Mouse (Mus musculus) fat pad, adult 2 months (tissue): Measurements from ENCODE around the gene Hipk1.

Source experiments
- DNase-seq: peaks from one replicate; pipeline ENCODE4 v3.0.0-alpha.2; 2011; ENCODE audit warnings: low read depth, low spot score; ENCODE audit errors: extremely low read depth

The Hipk1 gene

DNA sequence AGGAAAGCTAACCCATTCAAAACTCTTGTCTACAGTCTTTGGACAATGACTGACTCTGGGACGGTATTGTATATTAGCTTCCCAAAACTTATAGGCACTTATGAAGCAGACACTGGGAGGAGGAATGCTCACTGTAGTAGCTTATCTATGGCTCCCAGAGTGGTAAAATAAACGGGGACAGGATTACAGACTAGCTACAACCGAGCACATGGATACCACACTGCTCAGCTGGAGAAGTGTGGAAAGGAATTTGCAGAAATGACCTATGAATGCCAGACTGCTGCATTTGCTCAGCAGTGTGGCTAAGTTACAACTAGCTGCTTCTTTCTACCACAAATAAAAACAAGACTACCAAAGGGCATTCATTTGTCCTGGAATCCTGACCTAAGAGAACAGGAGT is 36.0 kb downstream of the Hipk1 start:
- no peak for DNase-seq

- no peak for DNase-seq
Observed at GRCm38 (mm10) chr3:103751558-103751957, 39.8 kb downstream of the Hipk1 start.

GRCm38 (mm10) chr3:103746711-103747110 is 44.7 kb downstream of the Hipk1 start:
- DNase-seq, result no peak

DNA sequence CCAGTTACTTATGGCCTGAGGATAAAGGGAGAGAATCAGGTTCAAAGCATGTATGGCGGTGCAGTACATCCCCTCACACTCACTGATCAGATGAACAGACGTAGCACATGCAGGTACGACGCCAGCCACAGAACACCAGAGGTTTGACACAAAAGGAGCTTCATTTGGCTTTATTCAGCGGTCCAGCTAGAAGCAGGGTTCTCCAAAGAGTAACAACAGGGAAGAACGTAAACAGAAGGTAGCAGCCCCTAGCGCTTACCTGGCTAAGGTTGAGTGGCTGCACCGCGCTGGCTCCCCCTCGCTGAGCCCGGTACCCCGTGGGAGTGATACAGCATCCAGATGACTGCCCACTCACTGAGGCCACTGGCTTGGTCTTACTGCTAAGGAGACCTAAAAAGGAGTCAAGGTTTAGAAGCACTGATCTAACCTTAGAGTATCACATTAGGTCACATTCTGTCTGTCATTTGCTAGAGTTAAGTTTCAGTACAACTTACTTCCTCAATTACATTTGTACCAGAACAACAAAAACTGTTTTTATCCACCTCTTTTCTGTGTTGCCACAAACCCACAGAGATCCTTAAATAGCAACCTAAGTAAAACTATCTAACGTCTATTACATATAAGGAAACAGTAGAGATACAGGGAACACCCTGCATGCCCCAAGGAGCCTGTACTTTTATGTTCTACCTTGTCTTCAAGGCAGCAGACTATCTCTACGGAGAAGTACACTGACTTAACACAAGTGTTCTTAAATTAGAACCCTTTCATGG is 46.2 kb downstream of the Hipk1 start:
- DNase-seq, result no peak

DNA sequence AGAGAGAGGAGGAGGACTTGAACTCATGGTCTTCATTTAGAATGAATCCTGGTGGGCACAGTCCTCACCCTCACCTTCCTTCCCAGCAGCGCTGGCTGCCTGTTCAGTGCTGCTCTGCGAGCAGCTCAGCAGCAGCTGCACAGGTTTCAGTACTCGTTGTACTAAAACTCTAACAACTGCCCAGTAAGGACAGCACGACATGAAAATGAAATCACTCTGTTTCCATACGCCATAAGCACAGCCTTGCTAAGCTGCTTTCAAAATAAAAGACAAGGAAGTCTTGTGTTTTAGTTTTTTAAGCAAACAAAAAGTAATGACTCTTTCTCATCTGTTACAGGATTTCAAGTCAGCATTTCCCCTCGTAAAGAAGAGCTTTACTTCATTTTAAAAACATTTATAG is 48.2 kb downstream of the Hipk1 start:
- DNase-seq, result no peak

GRCm38 (mm10) chr3:103740342-103740741 is 51.0 kb downstream of the Hipk1 start:
- no peak for DNase-seq

DNA sequence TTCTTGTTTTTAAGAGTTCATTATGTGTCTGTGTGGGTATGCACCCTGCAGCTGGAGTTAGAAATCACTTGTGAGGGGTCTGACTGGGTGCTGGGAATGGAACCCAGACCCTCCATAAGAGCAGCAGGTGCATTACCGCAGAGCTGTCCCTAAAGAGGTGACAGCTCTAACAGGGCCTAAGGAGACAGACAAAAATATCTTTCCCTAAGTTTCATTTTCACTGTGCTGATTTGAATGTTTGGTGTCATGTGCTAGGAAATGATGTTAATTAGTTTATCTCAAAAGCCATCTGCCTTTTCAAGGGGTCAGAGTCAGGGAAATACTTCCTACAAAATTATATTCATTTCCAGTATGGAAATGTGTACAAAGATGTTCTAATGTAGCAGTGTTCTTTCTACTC is 52.0 kb downstream of the Hipk1 start, which contains the start of gene Gm10964:
TSS of gene Gm10964 (plus strand) at position 38 of the 400 bp plus-strand sequence.
- no peak for DNase-seq

DNA sequence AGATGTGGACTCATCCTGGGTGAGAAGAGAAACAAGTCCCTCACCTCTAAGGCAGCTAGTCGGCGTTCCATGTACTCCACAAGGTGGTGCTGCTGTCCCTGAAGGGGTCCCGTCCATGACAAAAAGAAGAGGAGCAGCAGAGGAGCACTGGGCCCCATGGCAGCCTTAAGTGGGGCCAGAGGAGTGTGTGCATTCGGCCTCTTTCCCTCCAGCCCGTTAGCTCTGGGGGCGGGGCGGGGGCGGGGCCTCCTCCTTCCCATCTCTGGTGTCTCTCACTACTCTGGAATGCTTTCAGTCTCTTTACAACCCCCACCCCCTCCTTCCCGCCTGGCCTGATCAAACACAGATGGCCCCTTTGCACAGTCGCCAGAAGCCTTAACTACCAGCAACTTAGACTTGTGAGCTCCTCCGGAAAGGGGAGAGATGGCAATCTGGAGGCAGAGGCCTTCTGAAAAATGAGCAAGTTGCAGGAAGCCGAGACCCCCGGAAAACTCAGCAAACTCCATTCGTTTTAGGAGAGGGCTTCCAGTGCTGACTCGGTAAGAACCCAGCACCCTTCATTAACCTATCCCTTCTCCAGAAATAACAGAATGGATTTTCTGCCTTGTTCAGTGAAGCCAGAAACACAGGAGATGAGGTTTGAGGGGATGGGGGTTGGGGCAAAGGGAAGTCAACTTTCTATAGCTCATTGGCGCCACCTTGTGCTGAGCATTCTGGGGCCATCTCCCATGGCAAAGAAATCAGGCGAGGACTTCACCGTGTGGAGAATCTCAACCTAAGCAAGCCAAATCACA is 53.4 kb downstream of the Hipk1 start, which contains the start of gene Olfml3:
TSS of gene Olfml3 (minus strand) at position 224 of the 794 bp plus-strand sequence.
- no peak for DNase-seq

DNA sequence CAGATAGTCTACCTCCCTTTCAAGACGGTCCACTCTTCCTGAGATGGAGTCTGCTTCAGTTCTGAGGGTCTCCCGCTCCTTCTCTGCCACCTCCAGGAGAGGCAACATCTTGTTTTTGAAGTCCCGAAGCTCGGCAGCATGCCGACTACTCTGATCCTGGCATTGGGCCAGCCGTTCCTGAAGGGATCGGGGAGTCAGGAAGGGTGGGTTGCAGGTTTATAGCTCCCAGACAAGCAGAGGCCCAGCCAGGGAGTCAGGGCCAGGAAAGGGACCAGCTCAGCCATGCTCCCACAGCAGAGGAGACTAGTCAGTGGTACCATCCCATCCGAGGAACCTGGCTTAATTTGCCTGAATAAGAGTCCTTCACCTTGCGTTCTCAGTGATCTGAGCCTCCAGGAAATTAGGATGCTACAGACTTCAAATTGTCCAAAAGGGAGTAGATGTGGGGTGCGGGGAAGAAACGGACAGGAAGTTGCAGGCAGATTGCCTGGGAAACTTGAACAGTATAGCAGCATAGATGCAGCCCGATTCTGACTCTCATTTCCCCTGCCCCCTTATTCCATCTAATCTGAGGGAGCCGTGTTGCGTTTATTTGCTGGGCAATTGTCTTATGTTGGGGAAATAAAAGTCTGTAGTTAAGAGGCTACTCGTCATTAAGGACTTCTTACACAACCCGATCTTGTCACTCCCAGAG is 54.2 kb downstream of the Hipk1 start:
- DNase-seq, result no peak

- DNase-seq, result no peak
Observed at GRCm38 (mm10) chr3:103735776-103736600, 55.4 kb downstream of the Hipk1 start.

GRCm38 (mm10) chr3:103734696-103735519 is 56.5 kb downstream of the Hipk1 start:
- DNase-seq, result no peak

GRCm38 (mm10) chr3:103733799-103734695 is 57.3 kb downstream of the Hipk1 start:
- no peak for DNase-seq

DNA sequence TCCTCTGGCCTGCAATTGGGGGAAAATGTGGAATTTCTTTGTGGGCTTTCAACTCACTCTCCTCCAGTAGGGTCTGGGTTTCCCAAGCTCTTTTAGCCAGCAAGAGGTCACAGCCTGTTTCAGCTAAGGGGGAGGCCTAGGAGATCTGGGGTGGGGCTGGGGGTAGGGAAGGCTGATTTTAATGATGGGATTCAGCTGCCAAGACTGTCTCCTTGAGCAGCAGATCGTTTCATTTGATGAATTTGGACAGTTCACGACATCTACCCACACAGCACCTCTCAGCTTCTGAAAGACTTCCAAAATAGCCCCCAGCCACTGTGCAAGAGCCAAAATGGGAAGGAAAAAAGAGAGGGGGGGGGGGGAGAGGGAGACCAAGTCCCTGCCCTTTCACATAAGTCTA is 58.2 kb downstream of the Hipk1 start:
- DNase-seq, result peak; percentile 40

- peak; percentile 80 for DNase-seq
Observed at GRCm38 (mm10) chr3:103732116-103732515, 59.2 kb downstream of the Hipk1 start.

- DNase-seq, result no peak
Observed at GRCm38 (mm10) chr3:103729850-103730249, 61.5 kb downstream of the Hipk1 start.

DNA sequence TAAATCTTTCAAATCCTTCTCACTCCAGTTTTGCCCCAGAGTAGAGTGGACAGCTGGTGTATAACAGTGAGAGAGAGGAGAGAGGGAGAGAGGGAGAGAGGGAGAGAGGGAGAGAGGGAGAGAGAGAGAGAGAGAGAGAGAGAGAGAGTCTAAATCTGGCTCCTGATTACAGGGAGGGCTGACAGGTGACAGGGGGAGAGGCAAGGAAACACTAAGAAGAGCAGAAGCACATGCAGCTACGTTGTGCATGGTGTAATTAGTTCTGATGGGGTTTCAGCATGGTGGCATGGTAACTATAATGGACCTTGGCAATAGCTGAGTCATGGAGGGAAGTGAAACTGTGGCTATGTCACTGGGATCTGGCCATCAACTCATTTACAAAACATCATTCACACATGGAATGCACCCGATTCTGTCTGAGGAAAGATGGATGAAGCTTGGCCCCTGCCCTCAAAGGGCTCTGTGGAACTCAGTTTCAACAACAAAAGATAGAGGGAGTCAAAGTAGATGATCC is 63.5 kb downstream of the Hipk1 start:
- no peak for DNase-seq

DNA sequence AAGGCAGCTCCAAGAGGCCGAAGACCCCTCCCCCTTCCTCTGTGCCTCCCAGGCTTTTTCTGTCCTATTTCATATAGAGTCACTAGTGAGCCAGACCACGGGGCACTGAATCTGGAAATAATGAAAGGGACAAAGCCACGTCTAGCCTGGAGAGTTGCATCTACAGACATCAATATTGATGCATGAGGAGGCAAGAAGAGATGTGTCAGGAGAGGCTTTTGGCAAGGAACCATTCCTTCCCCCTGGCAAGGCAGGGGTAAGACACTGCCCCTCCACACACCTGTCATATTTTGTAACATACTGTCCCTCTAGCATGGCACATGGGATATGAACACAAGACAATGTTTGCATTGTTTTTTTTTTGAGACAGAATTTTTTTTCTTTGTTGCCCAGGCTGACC is 64.7 kb downstream of the Hipk1 start:
- DNase-seq, result no peak

GRCm38 (mm10) chr3:103724137-103724536 is 67.2 kb downstream of the Hipk1 start:
- DNase-seq, result no peak

GRCm38 (mm10) chr3:103718728-103719127 is 72.6 kb downstream of the Hipk1 start:
- no peak for DNase-seq
